Mouse (Mus musculus): ENCODE results near the gene Sys1. TPM values are rescaled to one million over a fixed set of nuclear protein-coding genes. Genes with fewer than 3 reads are reported as not detected.

Gene Sys1
- polyA plus RNA-seq, 1 experiment from 2014 or later, result 6.9 TPM

- H3K4me3 ChIP-seq (ENCODE audit: inconsistent target), result no peak overlapping the region
- 98% methylated on average over 3 of the region's 3 CpGs for whole genome bisulfite sequencing (ENCODE audit: missing documents)
- no peaks in the 10 kb centered on the region for H3K79me2 ChIP-seq (ENCODE audit: inconsistent target)
- H3K36me3 ChIP-seq (ENCODE audit: inconsistent target), result no peaks in the 10 kb centered on the region
- H3K27ac ChIP-seq, result no peak overlapping the region
Measured at GRCm38 (mm10) chr2:164514916-164515315, 58.2 kb downstream of the Sys1 start.

GRCm38 (mm10) chr2:164515897-164516296 lies 59.1 kb downstream of the Sys1 start:
- no peak overlapping the region for H3K27ac ChIP-seq
- H3K36me3 ChIP-seq (ENCODE audit: inconsistent target), result no peaks in the 10 kb centered on the region
- H3K79me2 ChIP-seq (ENCODE audit: inconsistent target), result no peaks in the 10 kb centered on the region
- no peak overlapping the region for H3K4me3 ChIP-seq (ENCODE audit: inconsistent target)
- 94% methylated on average over 9 of the region's 9 CpGs for WGBS (ENCODE audit: missing documents)

DNA sequence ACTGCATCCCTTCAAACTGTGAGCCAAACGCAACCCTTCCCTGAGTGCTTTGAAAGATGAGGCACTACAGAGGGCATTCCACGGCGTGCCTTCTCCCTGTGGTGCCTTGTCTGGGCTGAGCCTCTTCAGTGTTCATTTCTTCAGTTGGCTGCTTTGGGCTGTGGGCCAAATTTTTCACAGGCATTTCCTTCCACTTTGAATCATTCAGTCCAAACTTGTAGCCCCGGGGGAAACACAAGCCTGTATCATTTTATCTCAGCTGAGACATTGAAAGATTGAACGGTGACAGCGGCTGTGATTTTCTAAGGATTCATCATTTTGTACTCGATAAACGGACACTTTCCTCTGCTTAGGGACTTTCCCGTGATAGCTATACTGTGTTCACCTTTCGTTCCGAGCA lies 59.8 kb downstream of the Sys1 start:
- Histone ChIP-seq H3K27ac (no peak overlapping the region), H3K36me3 (ENCODE audit: inconsistent target) (no peaks in the 10 kb centered on the region), H3K4me3 (ENCODE audit: inconsistent target) (no peak overlapping the region), H3K79me2 (ENCODE audit: inconsistent target) (no peaks in the 10 kb centered on the region)
- WGBS (ENCODE audit: missing documents), result 79% methylated on average over 11 of the region's 11 CpGs

DNA sequence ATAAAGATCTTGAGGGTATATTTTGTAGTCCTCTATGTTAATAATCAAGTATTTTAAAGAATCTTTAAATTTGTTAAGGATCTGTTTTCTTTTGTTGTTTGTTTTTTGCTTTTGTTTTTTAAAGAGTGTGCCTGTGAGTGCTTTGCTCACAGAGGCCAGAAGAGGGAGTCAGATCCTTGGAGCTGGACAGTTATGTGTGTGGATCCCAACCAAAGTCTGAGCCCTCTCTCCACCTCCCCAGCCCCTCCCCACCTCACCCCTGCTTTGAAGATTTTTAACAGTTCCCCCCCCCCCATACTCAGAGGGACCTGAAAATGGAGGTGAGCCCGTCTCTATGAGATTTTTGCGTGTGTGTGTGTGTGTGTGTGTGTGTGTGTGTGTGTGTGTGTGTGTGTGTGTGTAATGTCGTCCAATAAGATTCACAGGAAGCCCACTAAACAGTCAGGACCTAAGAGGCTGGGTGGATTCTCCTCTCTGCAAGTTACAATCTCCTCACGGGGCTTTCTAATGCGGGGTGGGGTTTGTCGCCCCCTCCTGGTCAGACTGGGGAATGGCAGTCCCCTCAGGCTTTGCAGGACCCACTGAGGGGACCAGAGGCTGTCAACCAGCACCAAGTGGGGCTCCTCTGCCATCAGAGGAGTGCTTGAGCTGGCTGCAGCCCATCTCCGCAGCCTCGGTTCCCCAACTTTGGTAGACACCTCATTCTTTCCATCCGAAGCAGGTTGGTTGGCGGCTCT lies 60.9 kb downstream of the Sys1 start:
- WGBS (ENCODE audit: missing documents), result 51% methylated on average over 9 of the region's 10 CpGs
- Histone ChIP-seq H3K36me3 (ENCODE audit: inconsistent target) (no peaks in the 10 kb centered on the region), H3K4me3 (ENCODE audit: inconsistent target) (no peak overlapping the region), H3K27ac (no peak overlapping the region), H3K79me2 (ENCODE audit: inconsistent target) (no peaks in the 10 kb centered on the region)

- Histone ChIP-seq H3K36me3 (ENCODE audit: inconsistent target) (no peaks in the 10 kb centered on the region), H3K4me3 (ENCODE audit: inconsistent target) (no peak overlapping the region), H3K27ac (no peak overlapping the region), H3K79me2 (ENCODE audit: inconsistent target) (no peaks in the 10 kb centered on the region)
- WGBS (ENCODE audit: missing documents), result 79% methylated on average over 11 of the region's 11 CpGs
Measured at GRCm38 (mm10) chr2:164518266-164519170, 61.8 kb downstream of the Sys1 start.

GRCm38 (mm10) chr2:164519171-164519526 lies 62.4 kb downstream of the Sys1 start:
- H3K27ac ChIP-seq, result no peak overlapping the region
- no peaks in the 10 kb centered on the region for H3K79me2 ChIP-seq (ENCODE audit: inconsistent target)
- H3K4me3 ChIP-seq (ENCODE audit: inconsistent target), result no peak overlapping the region
- WGBS (ENCODE audit: missing documents), result 65% methylated on average over 6 of the region's 6 CpGs
- no peaks in the 10 kb centered on the region for H3K36me3 ChIP-seq (ENCODE audit: inconsistent target)

DNA sequence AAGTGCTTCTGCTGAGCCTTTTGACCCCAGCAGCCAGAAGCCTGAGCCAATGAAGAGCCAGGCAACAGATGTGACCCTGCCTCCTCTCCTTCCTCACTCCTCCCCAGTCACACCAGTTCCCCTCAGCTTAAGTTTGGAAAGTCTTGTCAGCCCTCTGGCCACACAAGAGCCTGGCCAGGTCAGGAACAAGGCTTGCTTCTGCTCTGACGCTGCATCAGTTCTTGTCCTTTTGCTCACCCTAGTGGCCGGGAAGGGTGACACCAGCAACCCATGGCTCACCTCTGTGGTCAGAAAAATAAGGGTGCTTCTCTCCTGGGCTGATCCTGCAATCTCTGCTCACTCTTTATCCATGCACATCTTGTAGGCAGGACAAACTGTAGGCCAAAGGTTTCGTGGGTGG lies 64.0 kb downstream of the Sys1 start:
- WGBS (ENCODE audit: missing documents), result 8% methylated on average over 3 of the region's 3 CpGs
- H3K27ac ChIP-seq, result no peak overlapping the region

DNA sequence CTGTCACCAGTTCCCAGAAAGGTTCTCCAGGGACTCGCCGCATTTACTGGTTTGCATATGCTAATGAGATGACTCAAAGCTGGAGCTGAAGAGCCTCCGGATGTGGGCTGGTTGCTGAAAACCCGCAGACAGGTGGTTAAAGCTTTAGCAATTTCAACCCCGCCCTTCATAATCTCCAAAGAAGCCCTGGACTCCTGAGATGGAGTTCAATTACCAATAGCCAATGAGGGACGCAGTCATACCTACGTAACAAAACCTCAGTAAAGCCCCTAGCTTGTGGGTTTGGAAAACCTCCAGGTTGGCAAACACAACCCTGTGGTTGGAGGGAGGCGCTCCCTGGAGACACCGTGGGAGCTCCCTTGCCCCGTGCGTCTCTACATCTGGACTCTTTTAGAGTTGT lies 65.1 kb downstream of the Sys1 start:
- 2% methylated on average over 11 of the region's 11 CpGs for WGBS (ENCODE audit: missing documents)
- Histone ChIP-seq H3K27ac (no peak overlapping the region), H3K36me3 (ENCODE audit: inconsistent target) (no peaks in the 10 kb centered on the region), H3K79me2 (ENCODE audit: inconsistent target) (no peaks in the 10 kb centered on the region), H3K4me3 (ENCODE audit: inconsistent target) (no peak overlapping the region)

More for the DNA sequence above, 64.0 kb downstream of the Sys1 start:
- Histone ChIP-seq H3K36me3 (ENCODE audit: inconsistent target) (no peaks in the 10 kb centered on the region), H3K4me3 (ENCODE audit: inconsistent target) (no peak overlapping the region), H3K79me2 (ENCODE audit: inconsistent target) (no peaks in the 10 kb centered on the region)

GRCm38 (mm10) chr2:164522280-164522679 lies 65.5 kb downstream of the Sys1 start:
- no peak overlapping the region for H3K4me3 ChIP-seq (ENCODE audit: inconsistent target)

DNA sequence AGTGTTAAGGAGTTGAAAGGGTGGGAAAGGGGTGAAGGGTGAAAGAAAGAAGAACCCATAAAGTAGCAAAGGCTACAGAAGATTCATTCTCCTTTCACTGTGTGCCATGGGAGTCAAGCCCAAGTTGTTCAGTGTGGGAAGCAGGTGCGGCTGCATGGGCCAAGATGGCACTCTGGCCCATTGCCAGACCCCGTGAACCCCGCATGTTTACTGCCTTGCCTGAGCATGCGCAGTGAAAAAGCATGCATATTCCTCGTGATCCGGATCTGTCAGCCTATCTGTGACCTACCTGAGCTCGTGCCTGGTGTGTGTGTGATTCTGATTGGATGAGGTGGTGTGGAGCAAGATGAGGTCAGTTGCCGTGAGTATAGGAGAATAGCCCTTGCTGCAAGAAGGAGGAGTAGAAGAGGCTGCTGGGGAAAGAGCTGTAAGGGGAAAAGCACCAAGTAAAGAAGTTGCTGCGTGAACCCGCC lies 66.6 kb downstream of the Sys1 start:
- no peaks in the 10 kb centered on the region for H3K36me3 ChIP-seq (ENCODE audit: inconsistent target)
- H3K79me2 ChIP-seq (ENCODE audit: inconsistent target), result no peaks in the 10 kb centered on the region
- 89% methylated on average over 10 of the region's 10 CpGs for WGBS (ENCODE audit: missing documents)
- H3K27ac ChIP-seq, result no peak overlapping the region
- H3K4me3 ChIP-seq (ENCODE audit: inconsistent target), result no peak overlapping the region

More at GRCm38 (mm10) chr2:164522280-164522679, 65.5 kb downstream of the Sys1 start:
- WGBS (ENCODE audit: missing documents), result 20% methylated on average over 8 of the region's 8 CpGs
- H3K27ac ChIP-seq, result no peak overlapping the region
- H3K36me3 ChIP-seq (ENCODE audit: inconsistent target), result no peaks in the 10 kb centered on the region
- no peaks in the 10 kb centered on the region for H3K79me2 ChIP-seq (ENCODE audit: inconsistent target)

DNA sequence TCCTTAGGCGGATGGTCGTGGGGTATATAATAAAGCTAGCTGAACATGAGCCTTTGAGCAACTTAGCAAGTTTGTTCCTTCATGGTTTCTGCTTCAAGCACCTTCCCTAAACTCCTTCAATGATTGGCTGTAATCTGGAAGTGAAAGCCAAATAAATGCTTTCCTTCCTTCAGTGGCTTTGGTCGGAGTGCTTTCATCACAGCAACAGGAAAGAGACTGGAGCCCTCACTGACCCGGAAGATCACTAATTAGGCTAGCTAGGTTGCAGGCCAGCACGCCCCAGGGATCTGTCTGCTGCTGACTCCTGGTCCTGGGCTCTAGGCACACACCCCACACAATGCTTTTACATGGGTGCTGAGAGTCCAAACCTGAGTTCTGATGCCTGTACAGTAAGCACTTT lies 71.8 kb downstream of the Sys1 start:
- WGBS (ENCODE audit: missing documents), result 50% methylated on average over 5 of the region's 5 CpGs
- no peaks in the 10 kb centered on the region for H3K36me3 ChIP-seq (ENCODE audit: inconsistent target)
- H3K4me3 ChIP-seq (ENCODE audit: inconsistent target), result no peak overlapping the region
- no peak overlapping the region for H3K27ac ChIP-seq
- H3K79me2 ChIP-seq (ENCODE audit: inconsistent target), result no peaks in the 10 kb centered on the region

Other genes with a start within 250 kb of the Sys1 start
- not detected in 3 replicates for gene Wfdc15b, start 235.3 kb upstream of the Sys1 start, polyA plus RNA-seq (2018)
- not detected in 3 replicates for gene Svs2, start 218.5 kb upstream of the Sys1 start, polyA plus RNA-seq (2018)
- gene Svs3b, start 200.3 kb upstream of the Sys1 start, polyA plus RNA-seq (2018), result not detected in 3 replicates
- not detected in 3 replicates for gene Svs4, start 178.5 kb upstream of the Sys1 start, polyA plus RNA-seq (2018)
- gene Svs3a, start 167.7 kb upstream of the Sys1 start, polyA plus RNA-seq (2018), result not detected in 3 replicates
- gene Svs6, start 140.2 kb upstream of the Sys1 start, polyA plus RNA-seq (2018), result not detected in 3 replicates
- not detected in 3 replicates for gene Svs5, start 124.2 kb upstream of the Sys1 start, polyA plus RNA-seq (2018)
- gene Slpi, start 67.9 kb upstream of the Sys1 start, polyA plus RNA-seq (2018), result 0.24 to 1.3 TPM (median 0.90 TPM) in 3 replicates
- gene Rbpjl, start 53.8 kb upstream of the Sys1 start, polyA plus RNA-seq (2018), result not detected in 3 replicates
- not detected in 3 replicates for gene Matn4, start 51.8 kb upstream of the Sys1 start, polyA plus RNA-seq (2018)
- gene Sdc4, start 13.1 kb upstream of the Sys1 start, polyA plus RNA-seq (2018), result 114 to 215 TPM (median 133 TPM) in 3 replicates
- gene Gm20458, start 4.0 kb downstream of the Sys1 start, polyA plus RNA-seq (2018), result 0.30 TPM in 1 of 3 replicates, not detected in the others
- not detected in 3 replicates for gene Trp53tg5, start 16.8 kb downstream of the Sys1 start, polyA plus RNA-seq (2018)
- gene Dbndd2, start 29.1 kb downstream of the Sys1 start, polyA plus RNA-seq (2018), result 13.0 to 46.6 TPM (median 28.5 TPM) in 3 replicates
- 58.4 to 92.7 TPM (median 64.5 TPM) in 3 replicates for gene Pigt, start 40.6 kb downstream of the Sys1 start, polyA plus RNA-seq (2018)
- gene Wfdc2, start 105.4 kb downstream of the Sys1 start, polyA plus RNA-seq (2018), result not detected in 3 replicates
- not detected in 3 replicates for gene Spint3, start 116.5 kb downstream of the Sys1 start, polyA plus RNA-seq (2018)
- gene Wfdc6a, start 128.5 kb downstream of the Sys1 start, polyA plus RNA-seq (2018), result not detected in 3 replicates
- gene Eppin, start 136.6 kb downstream of the Sys1 start, polyA plus RNA-seq (2018), result not detected in 3 replicates
- not detected in 3 replicates for gene Wfdc6b, start 156.6 kb downstream of the Sys1 start, polyA plus RNA-seq (2018)
- gene Wfdc8, start 156.7 kb downstream of the Sys1 start, polyA plus RNA-seq (2018), result not detected in 3 replicates
- not detected in 3 replicates for gene Wfdc16, start 181.8 kb downstream of the Sys1 start, polyA plus RNA-seq (2018)
- not detected in 3 replicates for gene Wfdc10, start 199.1 kb downstream of the Sys1 start, polyA plus RNA-seq (2018)
- gene Wfdc9, start 199.6 kb downstream of the Sys1 start, polyA plus RNA-seq (2018), result not detected in 3 replicates
- gene Wfdc11, start 217.1 kb downstream of the Sys1 start, polyA plus RNA-seq (2018), result not detected in 3 replicates
- not detected in 3 replicates for gene Wfdc13, start 228.1 kb downstream of the Sys1 start, polyA plus RNA-seq (2018)
- not detected in 3 replicates for gene Spint4, start 241.5 kb downstream of the Sys1 start, polyA plus RNA-seq (2018)